Mouse (Mus musculus): Measurements from ENCODE around the gene Setdb2. TPM values are rescaled to one million over a fixed set of nuclear protein-coding genes. Genes with fewer than 3 reads are reported as not detected.

The Setdb2 gene
- polyA plus RNA-seq, 1 experiment from 2014 or later: 5.6 TPM

DNA sequence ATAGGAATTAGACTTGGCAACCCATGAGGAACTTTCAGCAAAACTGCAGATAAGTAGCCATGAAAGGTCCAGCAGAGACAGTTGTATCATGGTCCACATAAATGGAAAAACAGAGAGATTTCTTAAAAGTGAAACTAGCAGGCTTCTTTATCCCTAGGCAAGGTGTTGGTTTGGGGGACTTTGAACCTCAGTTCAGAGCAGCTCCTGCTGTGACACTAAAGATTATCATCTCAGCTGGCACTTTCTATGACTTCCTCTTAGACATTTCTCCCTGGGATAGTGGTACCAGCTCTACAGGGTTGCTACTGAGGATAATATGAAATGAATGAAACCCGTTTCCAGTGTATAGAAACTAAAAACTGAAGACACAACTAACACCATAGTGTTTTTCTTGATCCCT, 51.2 kb downstream of the Setdb2 start:
- POLR2A ChIA-PET: no interaction called here
- H3K27me3 ChIP-seq: no peaks in the 10 kb centered on the region
- no peak for TF ChIP-seq CTCF (IDR thresholded peaks at IDR 0.05)
- in situ Hi-C loops (cut with MboI; ENCODE audit: low pct_unique_long_range_greater_than_20kb): loop anchor here (25.0 kb wide), 1 partner anchor 623 kb away; no protein-coding TSS in a partner anchor
- ATAC-seq (no peak), DNase-seq (ENCODE audit: low read depth, low spot score) (no peak)
- CTCF ChIA-PET: no interaction called here

DNA sequence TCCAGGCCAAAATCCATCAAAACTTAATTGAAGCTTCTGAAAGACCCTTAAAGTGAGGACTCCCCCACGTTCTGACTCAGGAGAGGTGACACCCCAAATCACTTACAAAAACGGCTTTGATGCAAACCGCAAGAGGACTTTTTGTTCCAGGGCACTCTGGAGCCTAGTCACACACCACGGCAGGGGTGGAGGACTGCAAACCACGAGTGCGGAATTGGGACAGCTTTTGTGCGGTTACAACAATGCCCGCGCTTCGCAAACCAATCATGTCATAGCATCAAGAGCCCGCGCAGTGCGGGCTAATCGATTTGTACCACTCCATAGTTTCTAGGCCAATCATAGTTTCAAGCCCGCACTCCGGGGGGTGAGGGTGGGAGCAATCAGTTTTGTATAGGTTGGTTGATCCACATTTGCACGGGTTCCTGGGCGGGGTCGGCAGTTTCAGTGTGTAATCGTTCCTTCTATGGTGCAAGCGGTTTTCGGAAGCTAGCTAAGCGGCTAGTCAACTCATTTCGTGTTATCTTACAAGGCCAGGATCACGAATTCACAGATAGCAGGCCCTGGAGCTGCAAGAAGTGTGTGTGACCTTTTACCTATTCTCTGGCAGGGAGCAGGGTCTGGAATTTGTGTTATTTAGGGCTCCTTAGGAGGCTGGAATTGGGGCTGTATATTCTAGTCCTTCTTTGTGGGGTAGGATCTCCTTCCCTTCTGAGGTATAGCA, 70.2 kb downstream of the Setdb2 start:
- ChIA-PET POLR2A (no interaction called here), CTCF (no interaction called here)
- TF ChIP-seq CTCF (IDR thresholded peaks at IDR 0.05): no peak
- DNase-seq (ENCODE audit: low read depth, low spot score): no peak
- H3K27me3 ChIP-seq: no peaks in the 10 kb centered on the region
- ATAC-seq: no peak
- in situ Hi-C loops (cut with MboI; ENCODE audit: low pct_unique_long_range_greater_than_20kb): no loop called here

GRCm38 (mm10) chr14:59366386-59367105, 74.1 kb downstream of the Setdb2 start:
- ChIA-PET CTCF (no interaction called here), POLR2A (no interaction called here)
- H3K27me3 ChIP-seq: no peaks in the 10 kb centered on the region
- ATAC-seq (no peak), DNase-seq (ENCODE audit: low read depth, low spot score) (no peak)
- no peak for TF ChIP-seq CTCF (IDR thresholded peaks at IDR 0.05)
- in situ Hi-C loops (cut with MboI; ENCODE audit: low pct_unique_long_range_greater_than_20kb): no loop called here

GRCm38 (mm10) chr14:59365244-59365644, 75.4 kb downstream of the Setdb2 start, which contains the start of gene Phf11d:
Gene Phf11d, minus strand, starts transcription at chr14:59365470.
- no peaks in the 10 kb centered on the region for H3K27me3 ChIP-seq
- TF ChIP-seq CTCF (IDR thresholded peaks at IDR 0.05): no peak
- ChIA-PET CTCF (no interaction called here), POLR2A (no interaction called here)
- DNase-seq (ENCODE audit: low read depth, low spot score) (peak; percentile 30), ATAC-seq (peak; percentile 69)
- in situ Hi-C loops (cut with MboI; ENCODE audit: low pct_unique_long_range_greater_than_20kb): no loop called here

Other genes starting within 250 kb of the Setdb2 start
- 29.5 TPM for gene Rcbtb1, start 239.7 kb downstream of the Setdb2 start, polyA plus RNA-seq (2021)
- 0.17 TPM for gene Gm6904, start 180.7 kb downstream of the Setdb2 start, polyA plus RNA-seq (2021)
- gene Phf11a, start 143.4 kb downstream of the Setdb2 start, polyA plus RNA-seq (2021): 0.36 TPM
- 0.59 TPM for gene Phf11b, start 99.5 kb downstream of the Setdb2 start, polyA plus RNA-seq (2021)
- 3.6 TPM for gene Phf11d, start 75.4 kb downstream of the Setdb2 start, polyA plus RNA-seq (2021)
- gene Phf11c, start 45.5 kb downstream of the Setdb2 start, polyA plus RNA-seq (2021): 0.28 TPM
- gene Cab39l, start 88 bp upstream of the Setdb2 start, polyA plus RNA-seq (2021): 24.8 TPM
- gene Cdadc1, start 157.1 kb upstream of the Setdb2 start, polyA plus RNA-seq (2021): 38.6 TPM
- gene Shisa2, start 184.4 kb upstream of the Setdb2 start, polyA plus RNA-seq (2021): not detected

Data from Patski (cell line).